Mouse (Mus musculus) 3134 (cell line): ENCODE data around the gene Ece2.

Experiments used
- DNase-seq: peaks from one replicate; pipeline ENCODE4 v3.0.0-alpha.2; 2011; ENCODE audit warnings: low spot score; ENCODE audit not compliant: insufficient read length; ENCODE audit errors: extremely low read depth

Gene Ece2

DNA sequence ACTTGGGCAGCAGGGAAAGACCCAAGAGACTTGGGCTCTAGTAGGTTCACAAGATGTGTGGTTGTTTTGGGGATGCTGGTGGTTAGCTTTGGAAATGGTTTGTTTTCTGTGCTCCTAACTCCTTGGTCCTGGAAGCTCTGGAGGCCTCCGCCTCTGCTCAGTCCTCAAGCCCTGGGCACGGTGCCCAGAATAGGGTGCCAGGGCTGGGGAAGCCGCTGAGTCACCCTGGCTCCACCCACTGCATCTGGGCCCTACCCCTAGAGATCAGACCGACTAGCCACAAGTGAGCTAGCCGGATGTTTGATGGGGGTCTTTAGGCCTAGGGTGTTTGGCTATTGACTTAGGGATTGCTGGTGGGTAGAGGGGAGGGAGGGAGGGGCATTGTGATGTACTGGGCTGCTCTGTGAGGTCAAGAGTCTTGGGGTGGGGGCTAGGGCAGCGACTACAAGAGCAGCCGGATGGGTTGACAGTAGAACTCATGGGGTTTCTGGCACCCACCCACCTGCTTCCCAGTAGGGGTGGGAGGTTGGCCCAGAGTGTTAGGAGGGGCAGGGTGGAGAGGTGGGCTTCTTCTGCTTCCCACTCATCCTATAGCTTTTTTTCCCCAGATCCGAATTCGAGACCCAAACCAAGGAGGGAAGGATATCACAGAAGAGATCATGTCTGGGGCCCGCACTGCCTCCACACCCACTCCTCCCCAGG, 48.5 kb downstream of the Ece2 start:
- DNase-seq = peak; percentile 94

DNA sequence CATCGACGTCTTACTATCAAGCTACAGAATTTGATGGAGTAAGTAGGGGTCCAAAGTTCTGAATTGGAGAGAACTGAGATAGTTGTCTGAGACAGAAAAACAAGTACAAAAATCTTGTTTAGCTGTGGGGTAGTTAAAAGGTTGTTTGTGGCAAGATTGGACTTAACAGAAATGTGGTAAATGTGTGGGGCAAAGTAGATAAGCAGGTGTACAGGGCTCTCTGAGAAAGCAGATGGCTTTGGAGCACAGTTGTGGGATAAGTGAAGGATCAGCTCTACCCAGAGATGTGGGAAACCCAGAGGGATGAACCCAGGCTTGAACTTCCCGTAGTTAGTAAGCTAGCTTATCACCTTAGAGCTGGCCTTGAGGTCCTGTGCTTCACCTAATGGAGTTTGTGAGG, 61.1 kb downstream of the Ece2 start:
- DNase-seq = no peak

DNA sequence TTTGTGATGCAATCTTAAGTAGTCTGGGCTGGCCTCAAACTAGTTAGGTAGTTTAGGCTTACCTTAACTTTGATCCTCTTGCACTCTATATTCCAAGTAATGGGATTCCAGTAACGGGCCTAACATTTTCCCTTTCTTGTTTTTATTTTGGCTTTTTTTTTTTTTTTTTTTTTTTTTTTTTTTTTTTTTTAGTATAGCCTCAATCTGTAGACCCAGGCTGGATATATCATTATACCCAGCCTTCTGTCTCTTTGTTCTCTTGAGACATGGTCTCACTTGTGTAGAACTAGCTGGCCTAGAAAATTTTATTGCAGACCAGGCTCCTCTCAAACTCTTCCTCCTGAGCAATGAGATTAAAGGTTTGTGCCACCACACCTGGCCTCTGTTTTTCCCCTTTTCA, 62.0 kb downstream of the Ece2 start:
- DNase-seq = no peak

DNA sequence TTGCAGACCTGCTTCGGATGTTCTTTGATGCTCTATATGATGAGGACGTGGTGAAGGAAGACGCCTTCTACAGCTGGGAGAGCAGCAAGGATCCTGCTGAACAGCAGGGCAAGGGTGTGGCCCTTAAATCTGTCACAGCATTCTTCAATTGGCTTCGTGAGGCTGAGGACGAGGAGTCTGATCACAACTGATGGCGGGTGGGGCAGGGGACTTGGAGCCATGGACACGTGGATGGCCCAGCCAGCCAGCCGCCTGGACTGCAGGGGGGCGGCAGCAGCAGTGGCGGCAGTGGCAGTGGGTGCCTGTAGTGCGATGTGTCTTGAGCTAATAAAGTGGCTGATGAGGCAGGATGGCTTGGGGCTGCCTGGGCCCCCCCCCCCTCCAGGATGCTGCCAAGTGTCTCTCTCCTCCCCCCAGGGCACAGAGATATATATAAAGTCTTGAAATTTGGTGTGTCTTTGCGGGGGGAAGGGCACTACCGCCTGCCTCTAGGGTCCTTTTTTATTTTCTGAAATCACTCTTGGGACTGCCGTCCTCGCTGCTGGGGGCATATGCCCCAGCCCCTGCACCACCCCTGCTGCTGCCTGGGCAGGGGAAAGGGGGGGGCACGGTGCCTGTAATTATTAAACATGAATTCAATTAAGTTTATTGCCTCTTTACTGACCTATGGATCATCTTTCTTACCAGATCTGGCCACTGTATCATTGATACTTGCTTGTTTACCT, 62.8 kb downstream of the Ece2 start:
- no peak for DNase-seq

DNA sequence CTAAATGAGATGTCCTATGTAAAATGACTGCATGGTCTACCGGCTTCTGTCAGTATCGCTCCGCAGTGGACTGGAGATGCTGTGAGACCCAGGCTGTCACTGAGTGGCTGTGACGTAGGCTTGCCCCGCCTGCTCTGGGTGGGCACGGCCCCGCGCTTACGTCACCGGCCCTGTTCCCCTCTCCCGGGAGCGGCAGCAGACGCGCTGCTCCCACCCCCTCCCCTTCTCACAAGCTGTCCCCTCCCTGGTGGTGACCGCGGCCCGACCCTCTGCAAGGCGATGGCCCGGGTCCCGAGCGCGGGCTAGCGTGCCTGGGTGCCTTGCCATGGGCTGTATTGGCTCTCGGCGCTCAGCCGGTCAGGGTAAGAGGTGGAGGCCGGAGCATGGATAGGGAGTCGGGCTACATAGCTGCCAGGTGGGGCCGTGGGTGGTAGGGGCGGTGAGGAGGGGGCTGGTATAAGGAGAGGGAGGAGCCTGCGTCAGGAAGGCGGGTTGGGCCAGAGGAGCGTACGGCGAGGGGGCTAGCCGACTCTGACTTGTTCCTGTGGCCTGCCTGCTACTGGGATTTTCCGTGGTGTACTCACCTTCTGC, 63.6 kb downstream of the Ece2 start, which contains the start of gene Fam131a:
Gene Fam131a (plus strand): TSS at position 131 of the 591 bp plus-strand sequence.
- DNase-seq = peak; percentile 56

DNA sequence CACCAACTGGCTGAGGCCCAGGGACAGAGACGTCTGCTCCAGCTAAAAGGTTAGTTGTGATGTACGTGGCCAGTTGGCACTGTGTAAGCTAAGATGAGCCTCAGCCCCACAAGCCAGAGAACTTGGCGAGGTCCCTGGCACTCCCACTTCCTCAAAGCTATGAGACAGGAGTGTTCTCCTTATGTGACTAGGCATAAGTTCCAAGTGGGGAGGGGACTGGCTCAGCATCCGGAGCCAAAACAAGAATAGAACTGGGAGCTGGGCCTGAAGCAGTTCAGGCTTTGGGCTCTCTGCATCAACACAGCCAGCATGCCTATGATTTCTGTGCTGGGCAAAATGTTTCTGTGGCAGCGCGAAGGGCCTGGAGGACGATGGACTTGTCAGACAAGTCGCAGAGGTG, 65.2 kb downstream of the Ece2 start:
- no peak for DNase-seq

DNA sequence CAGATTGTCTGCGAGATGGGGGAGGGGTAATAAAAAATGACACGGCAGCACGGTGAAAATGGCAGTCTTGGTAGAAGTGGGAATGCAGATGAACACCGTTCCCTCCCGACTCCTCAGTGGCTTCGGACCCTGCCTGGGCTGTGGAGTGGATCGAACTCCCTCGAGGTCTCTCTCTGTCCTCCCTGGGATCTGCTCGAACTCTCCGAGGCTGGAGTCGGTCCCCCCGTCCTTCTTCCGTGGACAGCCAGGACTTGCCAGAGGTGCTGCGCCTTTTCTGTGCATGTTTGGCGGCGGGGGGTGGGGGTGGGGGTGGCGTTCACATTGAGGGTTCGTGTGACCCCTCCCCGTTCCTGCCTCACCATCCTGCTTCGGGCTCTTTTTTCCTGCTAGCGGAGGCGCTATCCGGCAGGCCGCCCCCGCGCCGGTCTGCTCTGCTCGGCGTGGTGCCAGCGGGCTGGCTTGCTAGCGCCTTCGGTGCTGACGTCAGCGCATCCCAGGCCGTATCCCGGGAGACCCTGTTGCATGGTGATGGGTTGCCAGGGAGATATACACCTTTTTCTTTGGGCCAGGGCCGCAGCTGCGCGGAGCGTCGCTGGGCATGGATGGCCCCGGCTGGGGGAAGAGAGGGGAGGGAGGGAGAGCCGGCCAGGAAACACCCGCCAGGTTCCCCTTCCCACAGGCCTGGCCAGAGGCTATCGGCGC, 66.1 kb downstream of the Ece2 start:
- DNase-seq = no peak
